ENCODE assay signal across 8 mouse cellular contexts in genomic region chr8:70528182-70528797, GRCm38 (mm10). TPM values are rescaled to one million over a fixed set of nuclear protein-coding genes. Genes with fewer than 3 reads are reported as not detected.
DNase-seq lines count a peak whose midpoint lies in the region; ATAC-seq and TF ChIP-seq lines count a peak whose summit lies in the region.

No protein-coding gene starts in this region.

- TF ChIP-seq CTCF in lung, embryonic 14.5 days (IDR thresholded peaks at IDR 0.05; ENCODE audit: low read depth), result no peak

- H3K9me3 ChIP-seq in lung, embryonic 14.5 days (ENCODE audit: low read depth, low read length), result no peaks in the 10 kb centered on the region
- H3K9me3 ChIP-seq in embryonic facial prominence, embryonic 13.5 days, result no peaks in the 10 kb centered on the region
- no peaks in the 10 kb centered on the region for H3K9me3 ChIP-seq in limb, embryonic 11.5 days (ENCODE audit: control insufficient read depth, low read length)
- H3K9me3 ChIP-seq in neural tube, embryonic 15.5 days (replicated peaks), result no peaks in the 10 kb centered on the region

- peak overlapping the region; percentile 80 for H3K4me3 ChIP-seq in lung, embryonic 14.5 days (ENCODE audit: low read depth, low read length)
- peak overlapping the region; percentile 62 for H3K4me3 ChIP-seq in embryonic facial prominence, embryonic 13.5 days
- peak overlapping the region; percentile 85 for H3K4me3 ChIP-seq in limb, embryonic 11.5 days (ENCODE audit: low read depth, low read length)
- peak overlapping the region; percentile 80 for H3K4me3 ChIP-seq in neural tube, embryonic 15.5 days (replicated peaks)

- H3K9ac ChIP-seq in lung, embryonic 14.5 days, result peak overlapping the region; percentile 90
- H3K9ac ChIP-seq in embryonic facial prominence, embryonic 13.5 days, result peak overlapping the region; percentile 95
- peak overlapping the region; percentile 94 for H3K9ac ChIP-seq in limb, embryonic 11.5 days (ENCODE audit: low read length)
- H3K9ac ChIP-seq in neural tube, embryonic 15.5 days (replicated peaks), result peak overlapping the region; percentile 93

- H3K4me1 ChIP-seq in lung, embryonic 14.5 days (ENCODE audit: insufficient read depth), result peaks cover 3% of the 10 kb centered on the region; the same call in 1 of the 2 replicates
- H3K4me1 ChIP-seq in embryonic facial prominence, embryonic 13.5 days, result peaks cover 30% of the 10 kb centered on the region
- H3K4me1 ChIP-seq in limb, embryonic 11.5 days (ENCODE audit: control insufficient read depth, insufficient read depth, low read length), result no peaks in the 10 kb centered on the region; the same call in 1 of the 2 replicates
- peaks cover 39% of the 10 kb centered on the region for H3K4me1 ChIP-seq in neural tube, embryonic 15.5 days

- peaks cover 36% of the 10 kb centered on the region for H3K36me3 ChIP-seq in lung, embryonic 14.5 days (ENCODE audit: insufficient read depth)
- peaks cover 42% of the 10 kb centered on the region for H3K36me3 ChIP-seq in embryonic facial prominence, embryonic 13.5 days
- peaks cover 24% of the 10 kb centered on the region for H3K36me3 ChIP-seq in limb, embryonic 11.5 days (ENCODE audit: control insufficient read depth, insufficient read depth, low read length)
- H3K36me3 ChIP-seq in neural tube, embryonic 15.5 days, result peaks cover 34% of the 10 kb centered on the region

- H3K27me3 ChIP-seq in lung, embryonic 14.5 days (ENCODE audit: insufficient read depth, low read length), result no peaks in the 10 kb centered on the region
- no peaks in the 10 kb centered on the region for H3K27me3 ChIP-seq in embryonic facial prominence, embryonic 13.5 days
- H3K27me3 ChIP-seq in limb, embryonic 11.5 days (ENCODE audit: control insufficient read depth, insufficient read depth, low read length), result no peaks in the 10 kb centered on the region
- no peaks in the 10 kb centered on the region for H3K27me3 ChIP-seq in neural tube, embryonic 15.5 days (replicated peaks)

- no peak for ATAC-seq in lung, embryonic 14.5 days (ENCODE audit: insufficient read depth)
- ATAC-seq in embryonic facial prominence, embryonic 13.5 days (ENCODE audit: insufficient number of reproducible peaks, insufficient read depth, low FRiP score, low TSS enrichment, low read depth), result no peak
- ATAC-seq in limb, embryonic 11.5 days (ENCODE audit: insufficient number of reproducible peaks, low FRiP score, low TSS enrichment, low read depth), result no peak
- ATAC-seq in neural tube, embryonic 15.5 days (ENCODE audit: low FRiP score), result no peak

- no peak for DNase-seq in lung, embryonic 14.5 days
- no peak for DNase-seq in lung, postnatal 4 days
- DNase-seq in limb, embryonic 11.5 days (ENCODE audit: low spot score), result no peak
- no peak for DNase-seq in cerebellum, adult 9-10 months
- no peak for DNase-seq in lung, postnatal 25 days (ENCODE audit: low spot score)
- no peak for DNase-seq in ovary, adult 18-20 months (ENCODE audit: low spot score)

- 19% methylated on average over 13 of the region's 13 CpGs for WGBS in lung, embryonic 14.5 days
- 31% methylated on average over 13 of the region's 13 CpGs for WGBS in embryonic facial prominence, embryonic 13.5 days
- 31% methylated on average over 13 of the region's 13 CpGs for WGBS in limb, embryonic 11.5 days
- 34% methylated on average over 13 of the region's 13 CpGs for WGBS in neural tube, embryonic 15.5 days

- H3K27ac ChIP-seq in lung, embryonic 14.5 days (ENCODE audit: low read depth), result peak overlapping the region; percentile 89
- peak overlapping the region; percentile 84 for H3K27ac ChIP-seq in embryonic facial prominence, embryonic 13.5 days
- H3K27ac ChIP-seq in limb, embryonic 11.5 days (replicated peaks; ENCODE audit: low read depth, low read length), result peak overlapping the region; percentile 72
- H3K27ac ChIP-seq in neural tube, embryonic 15.5 days (replicated peaks), result peak overlapping the region; percentile 92

- peak overlapping the region; percentile 77 for H3K4me2 ChIP-seq in lung, embryonic 14.5 days
- peak overlapping the region; percentile 65 for H3K4me2 ChIP-seq in embryonic facial prominence, embryonic 13.5 days
- H3K4me2 ChIP-seq in limb, embryonic 11.5 days (ENCODE audit: low read depth, severe bottlenecking), result peak overlapping the region; percentile 81
- peak overlapping the region; percentile 80 for H3K4me2 ChIP-seq in neural tube, embryonic 15.5 days

RNA-seq across cellular contexts. Expression of gene Kxd1, which starts 0.5 kb away (rescaled TPM):
- 56.3 and 59.0 TPM in 2 replicates for polyA plus RNA-seq in lung, embryonic 14.5 days (2014; fragmentation: Nextera tagmentation; extraction: Ambion mirVana)
- polyA plus RNA-seq in embryonic facial prominence, embryonic 13.5 days (2015; fragmentation: Nextera tagmentation; extraction: Ambion mirVana), result 55.4 and 59.9 TPM in 2 replicates
- 47.0 and 47.6 TPM in 2 replicates for polyA plus RNA-seq in limb, embryonic 11.5 days (2014; fragmentation: Nextera tagmentation; extraction: Ambion mirVana)
- 44.4 and 51.1 TPM in 2 replicates for polyA plus RNA-seq in neural tube, embryonic 15.5 days (2015; fragmentation: Nextera tagmentation; extraction: Ambion mirVana)

RNA-seq across cellular contexts. Expression of gene Fkbp8, which starts 0.8 kb away (rescaled TPM):
- 239 and 245 TPM in 2 replicates for polyA plus RNA-seq in lung, embryonic 14.5 days (2014; fragmentation: Nextera tagmentation; extraction: Ambion mirVana)
- 297 and 306 TPM in 2 replicates for polyA plus RNA-seq in embryonic facial prominence, embryonic 13.5 days (2015; fragmentation: Nextera tagmentation; extraction: Ambion mirVana)
- 221 and 233 TPM in 2 replicates for polyA plus RNA-seq in limb, embryonic 11.5 days (2014; fragmentation: Nextera tagmentation; extraction: Ambion mirVana)
- polyA plus RNA-seq in neural tube, embryonic 15.5 days (2015; fragmentation: Nextera tagmentation; extraction: Ambion mirVana), result 381 and 389 TPM in 2 replicates

RNA-seq across cellular contexts. Expression of gene Ell, which starts 11.0 kb away (rescaled TPM):
- 18.5 and 20.0 TPM in 2 replicates for polyA plus RNA-seq in lung, embryonic 14.5 days (2014; fragmentation: Nextera tagmentation; extraction: Ambion mirVana)
- 20.6 and 21.3 TPM in 2 replicates for polyA plus RNA-seq in embryonic facial prominence, embryonic 13.5 days (2015; fragmentation: Nextera tagmentation; extraction: Ambion mirVana)
- polyA plus RNA-seq in limb, embryonic 11.5 days (2014; fragmentation: Nextera tagmentation; extraction: Ambion mirVana), result 19.5 and 20.1 TPM in 2 replicates
- polyA plus RNA-seq in neural tube, embryonic 15.5 days (2015; fragmentation: Nextera tagmentation; extraction: Ambion mirVana), result 14.7 and 19.2 TPM in 2 replicates

RNA-seq across cellular contexts. Expression of gene Uba52, which starts 17.7 kb away (rescaled TPM):
- polyA plus RNA-seq in lung, embryonic 14.5 days (2014; fragmentation: Nextera tagmentation; extraction: Ambion mirVana), result 964 and 1,036 TPM in 2 replicates
- polyA plus RNA-seq in embryonic facial prominence, embryonic 13.5 days (2015; fragmentation: Nextera tagmentation; extraction: Ambion mirVana), result 987 and 1,032 TPM in 2 replicates
- polyA plus RNA-seq in limb, embryonic 11.5 days (2014; fragmentation: Nextera tagmentation; extraction: Ambion mirVana), result 926 and 927 TPM in 2 replicates
- polyA plus RNA-seq in neural tube, embryonic 15.5 days (2015; fragmentation: Nextera tagmentation; extraction: Ambion mirVana), result 653 and 714 TPM in 2 replicates

RNA-seq across cellular contexts. Expression of gene Rex1bd, which starts 21.7 kb away (rescaled TPM):
- polyA plus RNA-seq in lung, embryonic 14.5 days (2014; fragmentation: Nextera tagmentation; extraction: Ambion mirVana), result 113 and 126 TPM in 2 replicates
- 169 and 178 TPM in 2 replicates for polyA plus RNA-seq in embryonic facial prominence, embryonic 13.5 days (2015; fragmentation: Nextera tagmentation; extraction: Ambion mirVana)
- 126 and 138 TPM in 2 replicates for polyA plus RNA-seq in limb, embryonic 11.5 days (2014; fragmentation: Nextera tagmentation; extraction: Ambion mirVana)
- polyA plus RNA-seq in neural tube, embryonic 15.5 days (2015; fragmentation: Nextera tagmentation; extraction: Ambion mirVana), result 165 and 181 TPM in 2 replicates
